Mouse (Mus musculus) C2C12 (cell line): ENCODE data around the gene Nphp1.

ENCODE experiments used
- CEBPB ChIP-seq: IDR thresholded peaks from one replicate; pipeline ENCODE4 v1.6.1; 2011; ENCODE audit warnings: low read depth, mild to moderate bottlenecking, control low read depth, moderate library complexity
- CTCF ChIP-seq: IDR thresholded peaks from one replicate; pipeline ENCODE4 v1.5.1; 2011; ENCODE audit not compliant: control insufficient read depth, insufficient read depth, insufficient read length
- MAX ChIP-seq: IDR thresholded peaks from one replicate; pipeline ENCODE4 v1.6.1; 2011; ENCODE audit warnings: mild to moderate bottlenecking, control low read depth
- MYOG ChIP-seq: IDR thresholded peaks from one replicate; pipeline ENCODE4 v1.6.1; 2011; ENCODE audit not compliant: control insufficient read depth, insufficient read length; ENCODE audit errors: extremely low read depth
- USF1 ChIP-seq: IDR thresholded peaks from one replicate; pipeline ENCODE4 v1.6.1; 2011; ENCODE audit warnings: low read depth, mild to moderate bottlenecking, control low read depth, moderate library complexity

DNA sequence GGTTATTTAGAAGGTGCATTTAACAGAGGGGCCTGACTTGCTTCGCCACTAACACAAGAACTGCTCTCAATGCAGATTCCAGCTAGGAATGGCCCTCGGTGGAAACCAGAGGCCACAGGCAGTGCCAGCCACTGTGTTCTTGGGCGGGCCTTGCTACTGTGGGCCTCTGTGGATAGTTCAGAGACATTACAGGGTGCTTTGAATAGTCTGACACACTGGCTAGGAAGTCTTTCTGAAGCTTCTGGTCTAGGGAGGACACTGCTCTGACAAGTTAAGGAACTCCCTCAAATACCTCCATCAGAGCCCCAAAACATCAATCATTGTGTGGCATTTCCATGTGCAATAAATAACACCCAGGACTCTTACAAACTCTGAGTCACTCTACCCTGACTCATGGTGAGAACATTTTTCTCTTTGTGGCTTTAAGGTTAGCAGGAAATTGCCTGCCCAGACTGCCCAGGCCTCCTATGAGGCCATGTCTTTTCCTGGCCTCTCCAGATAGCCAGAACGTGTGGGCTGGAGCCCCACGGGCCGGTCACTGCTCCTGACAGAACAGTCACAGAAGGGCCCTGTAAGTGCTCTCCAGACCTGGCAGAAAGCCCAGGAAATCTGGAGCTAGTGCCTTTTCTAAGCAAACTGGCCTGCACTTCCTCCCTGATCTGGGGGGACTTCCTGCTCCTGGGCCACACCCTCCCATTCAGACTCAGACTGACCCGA lies 66.4 kb downstream of the Nphp1 start:
- no peak for TF ChIP-seq CTCF
- TF ChIP-seq CEBPB = peak; percentile 65
- TF ChIP-seq USF1 = no peak
- no peak for TF ChIP-seq MYOG
- peak; percentile 77 for TF ChIP-seq MAX
